Mouse (Mus musculus) limb, embryonic 15.5 days (tissue): Measurements from ENCODE around the gene Gm17571. TPM values are rescaled to one million over a fixed set of nuclear protein-coding genes. Genes with fewer than 3 reads are reported as not detected.

Experiments used
- ATAC-seq: fragments of 200-750 bp; cut with Nextera tagmentation; 2 replicates; pipeline ENCODE4 v1.8.0; 2017; ENCODE audit warnings: low read depth, moderate TSS enrichment; ENCODE audit not compliant: insufficient number of reproducible peaks, low FRiP score, low TSS enrichment
- H3K27ac ChIP-seq: fragments of 300-500 bp; sonication (generic); 2 replicates; pipeline ENCODE4 v1.5.1; 2015; ENCODE audit warnings: moderate library complexity, mild to moderate bottlenecking, inconsistent platforms
- H3K27me3 ChIP-seq: fragments of 300-500 bp; sonication (generic); 2 replicates; pipeline ENCODE4 v1.6.1; 2015; ENCODE audit warnings: inconsistent platforms
- H3K36me3 ChIP-seq: fragments of 300-500 bp; sonication (generic); 2 replicates; pipeline ENCODE4 v1.6.1; 2015; ENCODE audit warnings: inconsistent platforms
- H3K4me1 ChIP-seq: fragments of 300-500 bp; sonication (generic); 2 replicates; pipeline ENCODE4 v1.6.1; 2015; ENCODE audit warnings: inconsistent platforms
- H3K4me2 ChIP-seq: fragments of 300-500 bp; sonication (generic); 2 replicates; pipeline ENCODE4 v1.6.1; 2015; ENCODE audit warnings: mild to moderate bottlenecking, inconsistent platforms
- H3K4me3 ChIP-seq: fragments of 300-500 bp; sonication (generic); 2 replicates; pipeline ENCODE4 v1.5.1; 2015; ENCODE audit warnings: mild to moderate bottlenecking, inconsistent platforms
- H3K9ac ChIP-seq: fragments of 300-500 bp; sonication (generic); 2 replicates; pipeline ENCODE4 v1.6.1; 2015; ENCODE audit warnings: inconsistent platforms
- H3K9me3 ChIP-seq: fragments of 300-500 bp; sonication (generic); 2 replicates; pipeline ENCODE4 v1.6.1; 2016; ENCODE audit warnings: inconsistent platforms
- WGBS: fragments of 180-500 bp; shearing (Covaris S2); methylation state at CpG from one replicate; pipeline ENCODE4 v1.1.7; 2015; 5-methylcytosine and 5-hydroxymethylcytosine counted together
- polyA plus RNA-seq: library from polyadenylated mRNA; unstranded; fragments of >200 nt; fragmentation: Nextera tagmentation; extraction: Ambion mirVana; gene quantifications from 2 replicates; pipeline ENCODE4 v1.2.1, GENCODE M21; 2015

Gm17571 gene
- polyA plus RNA-seq, 1 experiment from 2014 or later: not detected

DNA sequence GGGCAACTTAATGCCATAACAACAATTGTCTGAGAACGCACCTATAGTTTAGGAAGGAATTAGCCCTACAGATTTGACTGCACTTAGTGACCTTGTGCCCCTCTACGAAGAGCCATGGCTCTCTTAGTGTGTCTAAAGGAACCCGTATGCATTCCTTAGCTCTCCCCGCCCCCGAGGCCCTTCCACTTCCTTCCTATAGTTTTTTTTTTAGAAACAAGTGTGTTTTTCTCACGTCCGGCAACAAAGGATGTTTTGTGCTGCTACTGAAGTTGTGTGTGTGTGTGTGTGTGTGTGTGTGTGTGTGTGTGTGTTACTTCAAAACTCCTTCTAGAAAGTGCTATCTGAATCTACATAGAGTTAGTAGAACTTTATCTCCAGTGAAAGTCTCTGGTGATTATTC is 23.5 kb upstream of the Gm17571 start:
- Histone ChIP-seq H3K36me3 (no peaks in the 10 kb centered on the region), H3K4me1 (peaks cover 6% of the 10 kb centered on the region; the same call in 1 of the 2 replicates), H3K27me3 (no peaks in the 10 kb centered on the region), H3K4me2 (no peak overlapping the region), H3K9me3 (no peaks in the 10 kb centered on the region), H3K4me3 (no peak overlapping the region), H3K9ac (no peak overlapping the region), H3K27ac (no peak overlapping the region)
- ATAC-seq: no peak
- 45% methylated on average over 7 of the region's 7 CpGs for WGBS

DNA sequence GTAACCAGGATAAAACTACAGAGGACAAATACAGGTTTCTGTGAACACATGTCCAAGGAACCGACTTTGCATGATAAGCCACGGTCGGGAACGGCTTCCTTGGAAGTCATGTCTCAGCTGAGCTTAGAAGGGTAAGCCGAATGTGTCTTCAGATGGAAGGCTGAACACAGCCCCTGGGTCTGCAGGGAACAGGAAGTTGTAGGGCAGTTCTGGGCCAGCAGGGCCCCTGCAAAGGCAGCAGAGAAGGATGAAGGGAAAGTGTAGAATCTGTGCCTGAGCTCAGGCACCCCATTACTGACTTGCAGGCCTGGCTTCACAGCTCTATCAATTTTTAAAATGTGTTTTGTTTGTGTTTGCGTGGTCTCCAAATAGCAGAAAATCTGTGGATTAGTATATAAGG is 22.2 kb upstream of the Gm17571 start:
- Histone ChIP-seq H3K4me2 (no peak overlapping the region), H3K9me3 (no peaks in the 10 kb centered on the region), H3K27me3 (no peaks in the 10 kb centered on the region), H3K36me3 (no peaks in the 10 kb centered on the region), H3K9ac (no peak overlapping the region), H3K4me1 (peaks cover 6% of the 10 kb centered on the region; the same call in 1 of the 2 replicates), H3K27ac (no peak overlapping the region), H3K4me3 (no peak overlapping the region)
- ATAC-seq: no peak
- 73% methylated on average over 6 of the region's 6 CpGs for WGBS

DNA sequence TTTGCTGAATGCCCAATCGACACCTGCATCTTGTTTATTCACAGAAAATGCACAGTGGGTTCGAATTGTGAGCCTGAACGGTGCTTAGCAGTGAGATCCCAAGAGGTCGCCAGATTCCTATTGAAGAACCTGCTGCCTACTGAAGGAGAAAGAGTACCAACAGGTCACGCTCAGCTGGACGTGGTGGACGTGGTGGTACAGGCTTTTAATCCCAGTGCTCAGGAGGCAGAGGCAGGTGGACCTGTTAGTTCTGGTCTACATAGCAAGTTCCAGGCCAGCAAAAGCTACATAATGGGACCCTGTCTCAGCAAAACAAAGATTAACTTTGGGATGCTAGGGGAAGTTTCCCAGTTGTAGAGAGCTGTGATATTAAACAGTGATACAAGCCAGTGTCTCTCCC is 21.2 kb upstream of the Gm17571 start:
- no peak for ATAC-seq
- H3K4me3 ChIP-seq: no peak overlapping the region
- no peak overlapping the region for H3K4me2 ChIP-seq
- 80% methylated on average over 7 of the region's 7 CpGs for WGBS
- H3K36me3 ChIP-seq: no peaks in the 10 kb centered on the region
- H3K27ac ChIP-seq: no peak overlapping the region
- no peaks in the 10 kb centered on the region for H3K27me3 ChIP-seq
- H3K9ac ChIP-seq: no peak overlapping the region
- no peaks in the 10 kb centered on the region for H3K9me3 ChIP-seq
- peaks cover 6% of the 10 kb centered on the region; the same call in 1 of the 2 replicates for H3K4me1 ChIP-seq

DNA sequence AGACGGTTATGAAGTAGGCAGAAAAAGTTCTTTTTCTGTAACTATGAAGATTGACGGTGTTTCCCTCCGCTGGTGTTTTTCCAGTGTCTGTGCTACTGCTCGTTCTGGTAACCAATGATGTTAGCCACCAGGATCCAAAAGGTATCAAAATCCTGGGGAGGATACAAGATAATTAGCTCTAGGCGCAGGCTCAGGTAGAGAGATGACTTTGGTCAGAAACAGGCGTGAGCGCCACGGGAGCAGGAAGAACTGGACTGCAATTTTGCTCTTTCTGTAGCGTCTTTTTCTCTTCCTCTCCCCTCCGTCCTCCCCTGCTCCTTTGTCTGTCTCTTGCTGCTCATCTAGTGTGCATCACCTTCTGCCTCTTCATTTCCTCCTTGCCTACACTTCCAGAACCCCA is 20.3 kb upstream of the Gm17571 start:
- Histone ChIP-seq H3K9me3 (no peaks in the 10 kb centered on the region), H3K4me3 (no peak overlapping the region)
- WGBS: 84% methylated on average over 10 of the region's 10 CpGs

DNA sequence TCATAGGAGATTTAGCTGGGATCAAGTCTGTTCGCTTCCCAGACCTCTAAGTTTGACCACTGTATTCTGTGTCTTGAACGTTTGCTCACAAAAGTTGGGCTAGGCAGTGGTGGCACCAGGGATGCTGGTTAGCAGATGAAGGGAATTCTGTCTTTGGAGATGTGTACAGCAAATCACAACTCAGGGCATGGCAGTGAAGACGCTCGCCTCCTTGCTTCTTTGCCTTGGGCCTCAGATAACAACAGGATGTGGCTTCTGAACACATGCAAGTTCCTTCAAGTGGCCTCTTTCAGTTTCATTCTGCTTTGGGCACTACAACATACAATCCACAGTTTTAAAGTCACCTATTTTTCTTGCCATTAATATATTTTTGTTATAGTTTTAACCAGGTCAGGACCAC is 19.8 kb upstream of the Gm17571 start:
- Histone ChIP-seq H3K9ac (no peak overlapping the region), H3K9me3 (no peaks in the 10 kb centered on the region), H3K27me3 (no peaks in the 10 kb centered on the region), H3K36me3 (no peaks in the 10 kb centered on the region), H3K4me2 (no peak overlapping the region), H3K4me1 (peaks cover 6% of the 10 kb centered on the region; the same call in 1 of the 2 replicates), H3K4me3 (no peak overlapping the region), H3K27ac (no peak overlapping the region)
- WGBS: 72% methylated on average over 4 of the region's 4 CpGs
- ATAC-seq: no peak

More for the DNA sequence above, 20.3 kb upstream of the Gm17571 start:
- H3K27me3 ChIP-seq: no peaks in the 10 kb centered on the region
- H3K9ac ChIP-seq: no peak overlapping the region
- ATAC-seq: no peak
- no peak overlapping the region for H3K4me2 ChIP-seq
- H3K27ac ChIP-seq: no peak overlapping the region
- H3K36me3 ChIP-seq: no peaks in the 10 kb centered on the region
- peaks cover 6% of the 10 kb centered on the region; the same call in 1 of the 2 replicates for H3K4me1 ChIP-seq

DNA sequence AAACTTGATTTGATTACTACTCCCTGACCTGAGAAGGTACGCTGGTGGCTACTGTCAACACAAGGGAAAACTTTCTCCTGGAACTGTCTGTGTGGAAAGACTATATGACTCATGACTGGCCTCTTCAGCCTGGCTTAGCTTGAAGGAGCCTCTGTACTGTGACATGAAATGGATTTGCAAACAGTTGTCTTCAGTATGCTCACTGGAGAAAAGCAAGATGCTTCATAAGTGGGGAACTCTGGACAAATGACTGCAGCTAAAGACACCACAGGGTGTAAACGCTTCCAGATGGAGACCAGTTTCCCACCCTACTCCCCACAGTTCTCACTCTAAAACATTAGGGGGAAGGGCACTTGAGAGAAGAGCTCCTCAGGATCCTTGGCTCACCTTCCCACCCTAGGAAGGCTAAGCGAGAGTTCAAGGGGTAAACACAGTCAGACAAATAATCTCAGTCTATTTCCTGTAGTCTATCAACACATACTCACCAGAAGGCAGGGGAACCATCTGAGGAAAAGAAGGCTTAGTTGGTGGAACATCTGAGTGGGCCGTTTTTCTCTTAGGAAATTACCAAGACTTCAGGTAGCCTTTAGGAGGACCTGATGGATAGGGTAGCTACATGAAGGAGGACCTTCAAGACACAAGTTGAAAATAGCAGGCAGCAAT is 18.9 kb upstream of the Gm17571 start:
- WGBS: 60% methylated on average over 4 of the region's 4 CpGs
- Histone ChIP-seq H3K9ac (no peak overlapping the region), H3K9me3 (no peaks in the 10 kb centered on the region), H3K36me3 (no peaks in the 10 kb centered on the region), H3K27me3 (no peaks in the 10 kb centered on the region), H3K4me1 (peaks cover 6% of the 10 kb centered on the region; the same call in 1 of the 2 replicates), H3K27ac (no peak overlapping the region), H3K4me3 (no peak overlapping the region), H3K4me2 (no peak overlapping the region)
- no peak for ATAC-seq

DNA sequence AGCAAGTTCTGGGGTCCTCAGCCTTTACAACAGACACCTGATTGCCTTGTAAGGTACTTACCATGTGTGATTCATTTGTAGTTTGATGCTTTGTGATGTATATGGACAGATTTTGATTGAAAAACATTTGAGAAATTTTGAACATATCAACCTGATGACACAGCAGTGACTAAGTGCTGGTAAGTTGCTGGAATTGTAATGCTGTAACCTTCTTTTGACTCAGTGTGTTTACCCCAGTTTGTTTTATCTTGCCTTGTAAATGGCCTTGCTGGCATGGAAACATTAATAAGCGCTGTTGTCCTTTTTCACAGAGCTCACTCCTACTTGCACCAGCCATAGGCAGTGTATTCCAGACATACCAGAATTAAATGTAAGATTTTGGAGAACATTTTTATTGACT is 14.4 kb upstream of the Gm17571 start:
- Histone ChIP-seq H3K4me2 (no peak overlapping the region), H3K4me3 (no peak overlapping the region), H3K4me1 (peaks cover 13% of the 10 kb centered on the region), H3K9ac (no peak overlapping the region), H3K27me3 (no peaks in the 10 kb centered on the region), H3K36me3 (no peaks in the 10 kb centered on the region), H3K9me3 (no peaks in the 10 kb centered on the region), H3K27ac (no peak overlapping the region)
- 89% methylated on average over 1 of the region's 1 CpGs for WGBS
- ATAC-seq: no peak

DNA sequence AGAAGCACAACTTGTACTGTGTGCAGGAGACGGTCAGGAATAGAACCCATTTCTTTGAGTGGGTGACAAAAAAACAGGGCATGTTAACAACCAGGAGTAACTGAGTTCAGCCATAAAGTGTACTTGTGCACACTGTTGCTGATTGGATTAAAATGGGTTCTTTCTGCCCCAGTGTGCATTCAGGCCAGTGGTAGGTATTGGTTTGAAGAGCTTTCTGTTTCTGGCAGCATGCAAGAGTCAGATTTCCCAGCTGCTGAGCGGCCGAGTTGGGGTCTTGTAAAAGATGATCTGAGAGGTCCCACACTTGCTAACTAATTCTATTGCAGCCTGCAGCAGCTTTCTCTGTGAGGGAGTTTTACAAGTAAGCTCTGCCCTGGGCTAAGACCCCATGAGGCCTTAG is 13.5 kb upstream of the Gm17571 start:
- peaks cover 15% of the 10 kb centered on the region for H3K4me1 ChIP-seq
- H3K27ac ChIP-seq: no peak overlapping the region
- no peaks in the 10 kb centered on the region for H3K27me3 ChIP-seq
- H3K4me3 ChIP-seq: no peak overlapping the region
- 46% methylated on average over 3 of the region's 3 CpGs for WGBS
- ATAC-seq: no peak
- no peak overlapping the region for H3K4me2 ChIP-seq
- no peak overlapping the region for H3K9ac ChIP-seq
- H3K9me3 ChIP-seq: no peaks in the 10 kb centered on the region
- H3K36me3 ChIP-seq: no peaks in the 10 kb centered on the region

DNA sequence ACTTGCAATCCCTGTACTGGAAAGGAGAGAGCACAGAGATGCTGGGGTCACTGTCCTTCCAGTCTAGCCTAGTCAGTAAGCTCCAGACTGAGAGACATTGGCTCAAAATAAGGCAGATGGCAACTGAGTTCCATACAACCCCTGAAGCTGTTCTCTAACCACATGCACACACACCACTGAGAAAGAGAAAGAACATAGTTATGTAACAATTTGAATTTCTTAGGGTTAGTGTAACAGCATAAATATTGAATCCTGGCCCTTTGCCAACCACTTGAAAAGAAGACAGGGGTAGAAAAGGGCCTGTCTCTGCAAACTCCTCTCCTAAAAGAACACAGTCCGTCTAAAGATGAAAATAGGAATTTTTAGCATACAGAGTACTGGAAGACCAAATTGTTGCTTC is 12.8 kb upstream of the Gm17571 start:
- no peaks in the 10 kb centered on the region for H3K9me3 ChIP-seq

DNA sequence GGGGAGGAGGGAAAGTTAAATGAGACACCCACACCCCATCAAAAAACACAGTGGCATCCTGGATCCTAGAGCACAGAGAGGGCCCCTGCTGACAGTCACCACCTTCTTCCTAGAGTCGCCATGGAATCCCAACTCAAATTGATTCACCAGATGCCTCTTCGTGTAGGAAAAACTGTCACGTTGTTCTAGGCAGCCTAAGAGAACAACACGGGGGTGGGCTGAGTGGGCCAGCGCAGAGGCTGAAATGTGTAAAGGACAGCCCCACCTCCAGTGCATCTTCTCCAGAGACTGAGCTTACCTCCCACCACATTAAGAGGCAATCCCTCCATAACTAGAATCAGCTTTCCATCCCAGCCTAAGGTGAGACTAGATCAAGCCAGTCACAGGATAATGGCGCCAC is 11.2 kb upstream of the Gm17571 start:
- WGBS: 79% methylated on average over 6 of the region's 6 CpGs
- H3K27me3 ChIP-seq: no peaks in the 10 kb centered on the region

More for the DNA sequence above, 12.8 kb upstream of the Gm17571 start:
- H3K9ac ChIP-seq: no peak overlapping the region
- H3K27me3 ChIP-seq: no peaks in the 10 kb centered on the region
- H3K36me3 ChIP-seq: no peaks in the 10 kb centered on the region
- no peak overlapping the region for H3K4me3 ChIP-seq
- peaks cover 21% of the 10 kb centered on the region for H3K4me1 ChIP-seq
- no peak overlapping the region for H3K4me2 ChIP-seq
- WGBS: 51% methylated on average over 1 of the region's 1 CpGs
- no peak overlapping the region for H3K27ac ChIP-seq
- ATAC-seq: no peak

DNA sequence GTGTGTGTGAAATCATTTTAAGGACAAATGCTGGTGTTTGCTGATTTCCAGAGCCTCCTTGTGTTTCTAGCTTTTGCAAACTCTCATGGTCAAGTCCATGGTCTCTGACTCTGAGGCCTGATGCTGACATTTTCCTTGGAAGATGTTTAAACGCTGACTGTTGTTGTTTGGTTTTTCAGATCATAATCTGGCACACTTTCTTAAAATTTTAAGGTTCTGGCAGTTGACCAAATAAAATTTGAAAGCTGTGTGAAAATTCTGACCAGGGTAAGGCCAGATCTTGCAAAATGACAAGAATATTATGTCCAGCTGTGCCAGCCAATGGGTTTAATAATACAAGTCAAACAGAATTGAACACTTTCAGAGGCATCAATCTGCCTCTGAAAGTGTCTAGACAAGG is 8.7 kb upstream of the Gm17571 start:
- no peak for ATAC-seq
- no peaks in the 10 kb centered on the region for H3K9me3 ChIP-seq
- H3K27me3 ChIP-seq: no peaks in the 10 kb centered on the region
- H3K4me2 ChIP-seq: no peak overlapping the region
- H3K36me3 ChIP-seq: no peaks in the 10 kb centered on the region
- WGBS: 58% methylated on average over 1 of the region's 1 CpGs
- no peak overlapping the region for H3K9ac ChIP-seq
- no peak overlapping the region for H3K4me3 ChIP-seq
- peaks cover 21% of the 10 kb centered on the region for H3K4me1 ChIP-seq
- H3K27ac ChIP-seq: no peak overlapping the region

More for the DNA sequence above, 11.2 kb upstream of the Gm17571 start:
- no peak overlapping the region for H3K27ac ChIP-seq
- H3K4me1 ChIP-seq: peaks cover 21% of the 10 kb centered on the region
- no peak for ATAC-seq
- H3K9ac ChIP-seq: no peak overlapping the region
- no peaks in the 10 kb centered on the region for H3K9me3 ChIP-seq
- H3K36me3 ChIP-seq: no peaks in the 10 kb centered on the region
- no peak overlapping the region for H3K4me3 ChIP-seq
- H3K4me2 ChIP-seq: no peak overlapping the region

DNA sequence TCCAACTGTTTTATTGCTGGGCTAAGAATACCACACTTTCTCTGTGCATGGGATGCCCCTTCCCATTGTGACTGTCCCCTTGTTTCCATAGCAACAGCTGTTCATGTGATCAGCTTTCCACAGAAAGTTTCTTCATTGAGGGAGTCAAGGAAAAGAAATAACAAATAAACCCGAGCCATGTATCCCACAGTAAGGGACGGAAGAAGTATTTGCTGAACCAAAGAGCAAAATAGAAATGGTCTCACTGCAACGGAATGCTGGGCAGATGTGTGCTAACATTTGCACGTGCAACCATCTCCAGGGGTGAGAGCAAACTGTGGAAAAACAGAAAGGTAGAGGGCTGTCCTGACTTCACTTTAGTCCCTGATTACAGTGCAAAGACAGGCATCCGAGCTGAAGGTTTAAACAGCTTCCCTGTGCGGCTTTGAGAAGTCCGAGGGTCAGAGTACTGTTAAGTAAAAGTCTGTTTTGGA is 8.1 kb upstream of the Gm17571 start:
- no peaks in the 10 kb centered on the region for H3K27me3 ChIP-seq
- H3K27ac ChIP-seq: peak overlapping the region; percentile 47; the same call in 1 of the 2 replicates
- no peak for ATAC-seq
- peaks cover 18% of the 10 kb centered on the region for H3K4me1 ChIP-seq
- no peaks in the 10 kb centered on the region for H3K36me3 ChIP-seq
- H3K4me3 ChIP-seq: no peak overlapping the region
- H3K4me2 ChIP-seq: no peak overlapping the region
- WGBS: 25% methylated on average over 7 of the region's 7 CpGs
- no peaks in the 10 kb centered on the region for H3K9me3 ChIP-seq
- H3K9ac ChIP-seq: no peak overlapping the region
